In the genomic region with DNA sequence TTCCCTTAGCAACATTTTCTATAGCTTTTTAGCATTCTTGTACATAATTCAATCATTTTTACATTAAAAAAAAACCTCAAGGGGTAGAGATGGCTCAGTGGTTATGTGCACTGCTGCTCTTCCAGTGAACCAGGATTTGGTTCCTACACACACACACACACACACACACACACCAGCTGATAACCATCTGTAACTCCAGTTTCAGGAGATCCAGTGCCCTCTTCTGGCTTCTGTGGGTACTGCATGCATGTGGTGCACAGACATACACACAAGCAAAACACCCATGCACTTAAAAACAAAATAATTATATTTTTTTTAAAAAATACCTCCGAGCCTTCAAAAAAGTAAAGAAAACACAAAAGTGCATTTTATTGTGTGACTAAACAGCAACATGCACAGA, we compare ENCODE assay signal across 9 mouse cellular contexts.
DNase-seq lines count a peak whose midpoint lies in the region; ATAC-seq and TF ChIP-seq lines count a peak whose summit lies in the region.
"Had no signal": no experiment of that assay in that cellular context is flagged by ENCODE, and none has a peak within 500 bp of the region (broad histone marks: within the 10 kb centered on the region; RNA-seq: fewer than 3 reads in every experiment).

No protein-coding gene starts in this region.

- 68% methylated on average over 1 of the region's 1 CpGs for WGBS in forebrain, embryonic 15.5 days
- WGBS in stomach, postnatal 0 days: 85% methylated on average over 1 of the region's 1 CpGs

- no peak for TF ChIP-seq EP300 in stomach, postnatal 0 days (optimal IDR thresholded peaks at IDR 0.05)

- H3K27ac ChIP-seq in forebrain, embryonic 15.5 days (replicated peaks): 0 out of 2 replicates have a peak overlapping the region, but pooled peaks have one; percentile 29
- no peak overlapping the region for H3K27ac ChIP-seq in stomach, postnatal 0 days (replicated peaks)
- H3K27ac ChIP-seq: limb, embryonic 12.5 days had no signal

- no peak for ATAC-seq in forebrain, embryonic 15.5 days (replicated peaks)
- ATAC-seq in stomach, postnatal 0 days (ENCODE audit: low FRiP score, low TSS enrichment): no peak

- intact Hi-C loops in left cerebral cortex, postnatal 10 days (cut with DNase I): no loop called here
- intact Hi-C loops in left cerebral cortex, postnatal 25 days (cut with DNase I): no loop called here

- DNase-seq in cerebellum, postnatal 14 days: peak; percentile 65 to 91
- no peak for DNase-seq in cerebellum, adult 9-11 months
- DNase-seq in left cerebral cortex, postnatal 10 days (ENCODE audit: extremely low spot score in 1 of 2, low spot score in 2 of 2): peak; percentile 33 to 70
- no peak for DNase-seq in left cerebral cortex, postnatal 25 days (ENCODE audit: low spot score in 2 of 2)
- DNase-seq in ES-CJ7 (ENCODE audit: low read depth, low spot score): peak; percentile 76
- DNase-seq in stomach, postnatal 0 days (ENCODE audit: low spot score): peak; percentile 25
- DNase-seq in heart, adult 8-10 months (ENCODE audit: low spot score): no peak

- H3K36me3 ChIP-seq in forebrain, embryonic 15.5 days: no peaks in the 10 kb centered on the region
- no peaks in the 10 kb centered on the region for H3K36me3 ChIP-seq in stomach, postnatal 0 days (ENCODE audit: control insufficient read depth, insufficient read depth, low read length)
- H3K36me3 ChIP-seq: limb, embryonic 12.5 days had no signal

- H3K4me1 ChIP-seq in forebrain, embryonic 15.5 days: peaks cover 8% of the 10 kb centered on the region; the same call in 1 of the 2 replicates
- H3K4me1 ChIP-seq in stomach, postnatal 0 days (replicated peaks; ENCODE audit: control insufficient read depth, insufficient read depth): no peaks in the 10 kb centered on the region

- H3K27me3 ChIP-seq in forebrain, embryonic 15.5 days: no peaks in the 10 kb centered on the region
- H3K27me3 ChIP-seq in stomach, postnatal 0 days (ENCODE audit: control insufficient read depth, insufficient read depth, low read length): no peaks in the 10 kb centered on the region
- H3K27me3 ChIP-seq: limb, embryonic 12.5 days had no signal

- H3K4me3 ChIP-seq in forebrain, embryonic 15.5 days: no peak overlapping the region
- H3K4me3 ChIP-seq in stomach, postnatal 0 days (ENCODE audit: low read depth, low read length): no peak overlapping the region
- H3K4me3 ChIP-seq: limb, embryonic 12.5 days had no signal

- peak; percentile 70 for TF ChIP-seq CTCF in stomach, postnatal 0 days (IDR thresholded peaks at IDR 0.05; ENCODE audit: low read depth)

- H3K4me2 ChIP-seq in forebrain, embryonic 15.5 days (replicated peaks): no peak overlapping the region
- H3K4me2 ChIP-seq in stomach, postnatal 0 days (replicated peaks; ENCODE audit: low read depth): no peak overlapping the region
- H3K4me2 ChIP-seq: limb, embryonic 12.5 days had no signal

- H3K9me3 ChIP-seq in forebrain, embryonic 15.5 days: no peaks in the 10 kb centered on the region
- no peaks in the 10 kb centered on the region for H3K9me3 ChIP-seq in stomach, postnatal 0 days (ENCODE audit: control insufficient read depth, low read length)
- H3K9me3 ChIP-seq: limb, embryonic 12.5 days had no signal

- H3K9ac ChIP-seq in forebrain, embryonic 15.5 days (replicated peaks): no peak overlapping the region
- H3K9ac ChIP-seq in stomach, postnatal 0 days (ENCODE audit: low read length): no peak overlapping the region
- H3K9ac ChIP-seq: limb, embryonic 12.5 days had no signal

Comparison
In these comparisons a context has a peak if more than half of its experiments do, and no peak if none do; other contexts are left out.
1. DNase-seq: peak in cerebellum, postnatal 14 days (2 of 2), left cerebral cortex, postnatal 10 days (2 of 2), ES-CJ7 (single experiment) and stomach, postnatal 0 days (single experiment); none in cerebellum, adult 9-11 months (single experiment), left cerebral cortex, postnatal 25 days (0 of 2) and heart, adult 8-10 months (single experiment).